Mouse (Mus musculus): ENCODE data around the gene Taar7e.
"Not testable (repeated sequence)": the region's sequence is repeated elsewhere in the genome, so short reads cannot be mapped to it uniquely, and the experiment has no call there.

GRCm38 (mm10) chr10:24076200-24076599 is 38.8 kb downstream of the Taar7e start, which contains the start of gene Taar8a:
- TF ChIP-seq CTCF (conservative IDR thresholded peaks at IDR 0.05; ENCODE audit: low read length); POU5F1 (IDR thresholded peaks at IDR 0.05; ENCODE audit: borderline replicate concordance, low read length); NANOG (IDR thresholded peaks at IDR 0.05; ENCODE audit: borderline replicate concordance, low read length): not testable (repeated sequence)
